Mouse (Mus musculus) kidney, postnatal 14 days (tissue): ENCODE measurements around the gene Flnb.
A peak's percentile ranks its signal among the peaks of the same experiment; 100 is the strongest.

ENCODE experiments used
- DNase-seq: peaks from one replicate; pipeline ENCODE4 v3.0.0; 2022; ENCODE audit warnings: mixed read lengths

Flnb gene

DNA sequence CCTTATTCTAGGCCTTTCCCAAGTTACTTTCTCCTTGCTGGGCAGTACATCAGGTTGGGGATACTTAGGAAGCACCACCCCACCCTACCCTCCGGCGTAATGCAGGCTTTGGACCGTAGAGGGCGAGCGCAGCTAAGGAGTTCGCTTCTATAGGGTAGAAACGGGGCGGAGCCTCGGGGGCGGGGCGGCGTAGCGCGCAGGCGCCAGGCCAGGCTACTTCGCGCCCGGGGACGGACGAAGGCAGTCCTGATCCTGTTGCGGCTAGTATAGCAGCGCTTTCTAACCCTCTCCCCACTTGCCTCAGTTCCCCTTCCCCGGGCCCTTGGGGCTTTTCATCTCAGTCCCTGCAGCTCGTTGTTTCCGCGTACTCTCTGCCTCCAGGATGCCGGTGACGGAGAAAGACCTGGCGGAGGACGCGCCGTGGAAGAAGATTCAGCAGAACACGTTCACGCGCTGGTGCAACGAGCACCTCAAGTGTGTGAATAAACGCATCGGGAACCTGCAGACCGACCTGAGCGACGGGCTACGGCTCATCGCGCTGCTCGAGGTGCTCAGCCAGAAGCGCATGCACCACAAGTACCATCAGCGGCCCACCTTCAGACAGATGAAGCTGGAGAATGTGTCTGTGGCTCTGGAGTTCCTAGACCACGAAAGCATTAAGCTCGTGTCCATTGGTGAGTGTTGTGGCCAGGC, at the start of gene Flnb:
TSS of gene Flnb (plus strand) at position 188 of the 693 bp plus-strand sequence.
- DNase-seq = peak; percentile 97

DNA sequence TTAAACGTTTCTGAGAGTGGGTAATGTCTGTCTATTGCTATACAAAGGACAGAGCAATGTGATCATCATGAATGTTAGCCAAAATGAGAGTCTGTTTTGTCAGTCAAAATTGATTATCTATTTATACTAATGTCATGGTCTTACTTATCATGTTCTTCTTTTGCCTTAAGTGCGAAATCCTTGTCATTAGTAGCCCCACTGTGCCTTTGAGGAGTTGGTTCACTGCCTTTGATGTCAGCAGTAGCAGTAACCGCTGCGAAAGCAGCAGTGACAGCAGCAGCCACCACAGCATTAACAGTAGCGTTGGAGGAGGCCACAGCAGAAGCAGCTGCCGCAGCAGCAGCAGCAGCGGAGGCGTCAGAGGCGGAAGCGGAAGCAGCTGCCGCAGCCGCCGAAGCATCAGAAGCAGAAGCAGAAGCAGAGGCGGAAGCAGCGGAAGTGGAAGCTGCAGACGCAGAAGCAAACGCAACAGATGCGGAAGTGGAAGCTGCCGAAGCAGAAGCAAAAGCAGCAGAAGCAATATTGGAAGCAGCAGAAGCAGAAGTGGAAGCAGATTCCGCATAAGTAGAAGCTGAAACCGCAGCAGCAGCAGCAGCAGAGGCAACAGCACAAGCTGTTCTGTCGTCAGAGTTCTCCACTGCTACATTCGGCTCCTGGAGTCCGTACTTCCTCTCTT, 43.9 kb upstream of the Flnb start:
- peak; percentile 59 for DNase-seq

DNA sequence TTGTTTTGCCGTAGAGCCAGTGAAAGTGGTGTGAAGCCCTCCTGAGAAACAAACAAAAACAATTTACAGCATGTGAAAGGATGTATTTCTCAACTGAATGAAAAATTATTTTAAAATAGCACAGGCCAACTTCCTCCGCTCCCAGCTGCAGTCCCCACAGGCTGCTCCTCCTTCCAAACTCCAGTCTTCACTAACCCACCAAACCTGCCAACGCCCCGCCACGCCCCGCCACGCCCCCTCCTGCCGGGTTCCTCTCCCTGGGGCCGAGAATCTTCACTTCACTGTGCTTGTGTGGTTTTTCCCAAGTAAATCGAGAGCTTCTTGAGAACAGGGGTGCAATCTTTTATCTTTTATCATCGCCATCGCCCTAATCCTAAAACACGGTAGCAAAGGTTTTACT, 31.7 kb upstream of the Flnb start:
- no peak for DNase-seq

DNA sequence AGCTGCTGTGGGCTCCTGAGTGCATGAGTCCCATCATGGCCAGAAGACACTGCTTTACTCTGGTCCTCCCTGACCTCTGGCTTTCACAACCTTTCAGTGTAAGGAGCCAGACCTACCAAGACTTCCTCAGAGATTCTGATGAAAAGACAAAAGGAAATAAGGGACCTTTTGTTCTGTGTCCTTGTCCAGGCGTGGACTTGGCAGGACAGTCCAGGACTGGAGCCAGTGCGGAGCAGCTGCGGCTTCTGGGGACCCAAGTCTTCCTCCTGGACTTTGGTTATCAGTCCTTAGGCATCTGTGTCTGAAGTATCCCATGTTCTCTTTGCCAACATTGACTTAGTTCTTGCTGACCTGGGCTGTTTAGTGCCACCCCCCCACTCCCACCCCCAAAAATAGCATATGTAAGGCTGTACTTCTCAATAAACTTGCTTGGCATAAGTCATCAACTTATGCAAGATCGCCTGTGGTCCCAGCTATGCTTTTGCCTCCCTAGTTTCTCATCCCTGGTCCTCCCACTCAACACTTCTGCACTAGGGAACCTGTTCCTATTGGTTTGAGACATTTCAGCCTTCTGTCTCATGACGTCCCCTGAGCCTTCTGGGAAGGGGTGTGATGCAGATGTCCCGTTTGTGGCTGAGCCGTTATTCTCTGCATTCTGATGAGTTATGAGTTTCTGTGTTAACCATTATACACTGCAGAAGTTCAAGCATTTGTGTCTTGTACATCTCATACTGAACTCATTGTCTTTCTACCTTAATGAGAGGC, 28.3 kb upstream of the Flnb start:
- DNase-seq = no peak

DNA sequence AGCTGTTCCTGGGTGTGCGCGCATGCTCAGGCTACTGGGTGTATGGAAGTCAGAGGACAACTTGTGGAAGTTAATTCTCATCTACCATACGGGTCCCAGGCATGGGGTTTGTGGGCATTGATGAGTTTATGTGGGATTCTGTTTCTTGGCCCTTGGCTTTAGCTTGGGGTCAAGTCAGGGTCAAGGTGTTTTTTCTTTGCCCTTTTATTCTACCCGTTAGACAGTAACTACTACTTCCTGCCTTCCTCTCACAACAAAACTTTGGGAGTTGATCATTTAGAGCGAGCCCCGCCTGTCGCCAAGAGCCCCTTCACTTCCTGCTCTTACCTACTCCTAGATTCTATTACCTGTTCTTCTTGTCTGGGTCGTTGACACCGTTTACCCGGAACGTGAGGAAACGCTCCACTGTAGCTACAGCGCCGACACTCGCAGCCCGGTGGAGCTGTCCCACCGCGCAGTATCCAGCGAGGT, 26.7 kb upstream of the Flnb start:
- DNase-seq = no peak

DNA sequence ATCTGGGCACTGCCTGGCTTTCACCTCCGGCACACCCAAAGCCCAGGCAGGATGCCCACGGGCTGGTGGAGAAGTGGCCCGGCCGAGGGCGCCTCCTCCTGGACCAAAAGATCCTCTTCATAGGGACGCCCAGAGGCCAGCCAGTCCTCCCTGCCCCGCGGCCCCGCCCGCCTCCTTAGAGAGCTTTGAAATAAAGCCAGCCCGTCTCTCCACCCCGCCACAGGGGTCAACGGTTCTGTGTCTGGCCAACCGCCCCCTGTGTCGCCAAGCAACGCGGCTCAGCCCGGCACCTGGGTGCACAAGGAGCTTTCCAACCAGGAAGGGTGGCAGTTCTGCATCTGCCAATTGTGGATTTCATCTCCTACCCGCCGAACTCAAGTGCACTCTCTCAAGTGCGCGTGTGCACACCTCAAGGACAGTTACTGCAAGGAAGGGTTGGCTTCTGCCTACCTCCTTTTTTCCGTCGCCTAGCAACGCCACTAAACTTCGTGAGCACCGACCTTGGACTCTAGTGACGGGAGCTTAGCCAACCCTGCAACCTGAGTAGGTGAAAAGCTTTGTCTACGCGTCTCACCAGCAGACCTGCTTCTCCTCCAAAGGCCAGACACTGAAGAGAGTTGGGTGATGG, 26.1 kb upstream of the Flnb start, which contains the start of gene Gm26661:
TSS of gene Gm26661 (plus strand) at position 56 of the 628 bp plus-strand sequence.
- DNase-seq = peak; percentile 78

DNA sequence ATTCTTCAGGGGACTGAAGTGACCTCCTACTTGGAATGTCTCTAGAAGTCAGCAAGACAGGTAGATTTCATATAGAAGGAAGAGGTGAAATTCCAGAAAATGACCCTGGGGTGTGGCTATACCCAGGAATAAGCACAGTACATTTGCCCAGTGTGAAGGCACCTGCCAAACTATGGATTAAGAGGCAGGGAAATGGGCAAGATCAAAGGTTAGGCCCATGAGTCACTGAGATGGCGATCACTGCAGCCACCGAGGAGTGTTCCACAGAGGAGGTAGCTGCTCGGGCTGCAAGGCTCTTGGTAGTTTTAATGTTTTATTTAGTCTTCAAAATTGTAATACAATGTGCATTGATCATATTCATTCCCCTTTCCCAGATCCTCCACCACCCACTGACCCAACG, 21.8 kb upstream of the Flnb start:
- DNase-seq = no peak

DNA sequence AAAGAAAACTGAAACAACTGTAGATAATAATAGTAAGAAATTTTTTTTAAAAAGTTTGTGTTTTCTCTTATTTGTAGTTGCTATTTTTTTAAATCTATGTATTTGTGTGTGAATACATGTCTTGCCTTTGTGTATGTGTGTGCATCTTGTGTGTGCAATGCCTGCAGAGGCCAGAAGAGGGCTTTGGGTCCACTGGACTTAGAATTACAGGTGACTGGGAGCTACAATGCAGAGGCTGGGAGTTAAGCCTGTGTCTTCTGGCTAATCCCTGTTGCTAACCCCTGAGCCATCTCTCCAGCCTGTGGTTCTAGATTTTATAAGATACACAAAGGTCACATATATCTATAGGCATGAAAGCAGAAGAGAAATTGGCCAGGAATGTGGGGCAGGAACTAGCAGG, 17.1 kb upstream of the Flnb start:
- DNase-seq = no peak

DNA sequence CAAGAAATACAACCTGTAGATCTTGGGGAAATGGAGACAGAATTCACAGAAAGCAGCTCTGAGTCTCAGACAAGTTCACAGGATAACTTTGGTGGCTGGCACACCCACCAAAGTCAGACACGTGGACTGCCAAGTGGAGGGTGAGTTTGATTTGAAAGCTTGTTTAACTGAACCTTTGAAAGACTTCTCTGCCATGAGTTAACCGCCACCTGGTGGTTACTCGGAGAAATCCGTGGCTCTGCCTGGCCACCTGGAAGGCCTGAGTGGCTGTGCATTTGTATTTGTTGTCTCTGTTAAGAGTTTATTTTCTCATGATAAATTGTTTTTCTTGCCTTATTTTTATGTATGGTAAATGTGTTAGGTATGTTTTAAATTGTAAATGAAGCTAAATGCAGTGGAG, 15.9 kb upstream of the Flnb start:
- peak; percentile 57 for DNase-seq

DNA sequence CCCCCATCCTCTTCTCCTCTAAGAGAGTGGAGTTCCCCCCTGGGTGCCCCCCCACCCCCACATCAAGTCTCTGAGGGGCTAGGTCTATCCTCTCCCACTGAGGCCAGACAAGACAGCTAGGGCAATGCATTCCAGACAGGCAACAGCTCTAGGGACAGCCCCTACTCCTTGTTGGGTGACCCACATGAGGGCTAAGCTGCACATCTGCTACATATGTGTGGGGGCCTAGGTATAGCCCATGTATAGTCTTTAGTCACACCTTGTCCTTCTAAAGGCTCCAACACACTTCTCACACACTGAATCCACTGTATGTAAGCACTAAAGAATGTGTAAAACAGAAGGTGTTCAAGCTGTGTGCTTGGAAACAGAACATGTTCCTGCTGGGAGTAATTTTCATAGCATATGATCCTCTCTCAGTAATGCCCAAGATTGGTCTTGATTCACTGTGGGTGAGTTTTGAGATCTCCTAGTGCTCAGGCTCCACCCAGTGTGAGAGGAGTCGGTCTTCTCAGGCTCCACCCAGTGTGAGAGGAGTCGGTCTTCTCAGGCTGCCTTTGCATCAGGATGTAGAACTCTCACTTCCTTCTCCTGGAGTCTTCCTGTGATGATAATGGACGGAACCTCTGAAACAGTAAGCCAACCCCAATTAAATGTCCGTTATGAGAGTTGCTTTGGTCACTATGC, 13.7 kb upstream of the Flnb start:
- no peak for DNase-seq

DNA sequence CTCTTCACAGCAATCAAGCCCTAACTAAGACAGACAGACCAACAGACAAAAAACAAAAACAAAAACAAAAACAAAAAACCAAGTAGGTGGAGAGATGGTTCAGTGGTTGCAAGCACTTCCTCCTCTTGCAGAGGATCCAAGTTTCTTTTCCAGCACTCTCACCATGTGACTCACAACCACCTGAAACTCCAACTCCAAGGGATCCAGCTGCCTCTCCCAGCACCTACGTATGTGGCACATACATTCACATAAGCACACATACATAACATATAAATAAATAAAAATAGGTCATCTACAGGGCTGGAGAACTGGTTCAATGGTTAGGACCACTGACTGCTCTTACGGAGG, 13.2 kb upstream of the Flnb start:
- no peak for DNase-seq

DNA sequence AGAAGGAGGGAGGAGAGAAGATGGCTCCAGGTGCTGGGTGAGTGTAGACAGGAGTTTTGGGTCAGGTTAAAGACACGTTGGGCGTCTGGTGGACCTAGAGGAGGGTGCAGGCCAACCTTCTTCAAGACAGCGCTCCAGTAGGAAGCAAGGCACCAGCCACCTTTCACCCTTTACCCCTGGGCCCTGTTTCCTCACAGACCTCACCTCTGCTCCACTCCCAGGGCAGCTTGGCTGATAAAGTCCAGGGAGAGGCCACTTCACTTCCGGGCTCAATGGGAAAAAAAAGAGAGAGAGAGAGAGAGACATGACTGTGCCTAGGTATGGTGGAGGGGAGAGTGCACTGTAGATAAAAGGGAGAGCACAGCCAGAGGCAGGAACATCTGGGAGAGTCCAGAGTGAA, 10.0 kb upstream of the Flnb start:
- DNase-seq = no peak

DNA sequence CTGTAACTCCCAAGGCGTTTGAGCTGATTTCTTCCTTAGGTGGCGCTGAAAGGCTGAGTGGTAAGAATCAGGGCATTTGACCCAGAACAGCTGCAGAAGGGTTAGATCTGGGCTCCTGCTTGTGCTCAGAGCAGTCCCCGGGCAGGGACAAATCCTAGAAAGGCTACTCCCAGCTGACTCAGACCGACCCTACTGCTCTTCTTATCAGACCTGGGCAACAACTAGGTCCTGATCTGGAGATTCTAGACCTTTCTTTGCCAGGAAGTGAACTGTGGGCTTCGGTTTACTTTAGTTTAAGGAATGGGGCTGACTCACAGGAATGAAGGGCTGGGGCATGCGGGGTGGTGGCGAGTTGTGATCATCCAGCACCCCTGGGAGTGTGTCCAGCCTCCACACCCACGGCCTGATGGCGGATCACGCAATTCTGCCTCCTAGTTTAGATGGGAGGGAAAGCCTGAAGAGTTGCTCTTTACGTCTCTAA, 9.2 kb upstream of the Flnb start:
- no peak for DNase-seq

DNA sequence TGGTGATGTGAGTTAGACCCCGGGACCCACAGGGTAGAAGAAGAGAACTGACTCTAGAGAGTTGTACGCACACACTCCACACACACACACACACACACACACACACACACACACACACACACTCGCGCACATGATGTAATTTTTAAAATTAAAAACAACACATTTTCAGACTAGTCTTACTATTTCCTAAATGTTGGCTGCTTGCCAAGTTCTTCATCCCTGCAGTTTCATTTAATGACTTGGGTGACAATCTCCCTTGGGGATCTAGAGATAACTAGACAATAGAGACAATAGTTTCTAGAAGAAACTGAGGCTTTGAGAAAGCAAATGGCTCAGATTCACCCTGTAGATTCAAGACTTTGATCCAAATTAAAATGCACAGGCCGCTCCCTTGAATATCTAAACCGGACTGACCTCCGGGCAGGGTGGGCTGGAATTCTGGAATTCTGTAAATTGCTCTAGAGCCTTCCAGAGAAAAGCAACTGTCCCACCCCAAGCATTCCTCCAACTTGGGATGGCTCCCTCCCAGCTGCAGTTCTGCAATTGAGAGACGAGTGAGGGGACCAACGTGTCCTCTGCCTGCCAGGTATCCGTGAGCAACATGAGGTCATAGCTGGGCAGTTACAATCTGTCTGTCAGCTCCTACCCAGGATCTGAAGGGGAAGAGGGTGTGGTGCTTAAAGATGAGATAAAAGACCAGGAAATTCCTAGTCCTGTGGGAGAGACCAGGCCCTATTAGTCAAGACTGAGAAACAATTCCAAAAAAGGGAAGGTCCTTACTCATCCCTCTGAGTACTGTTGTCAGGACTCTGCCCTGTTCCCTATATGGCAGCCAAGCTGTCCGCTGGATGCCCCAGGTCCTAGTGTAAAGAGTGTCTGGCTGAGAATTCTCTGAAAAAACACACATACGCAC, 8.5 kb upstream of the Flnb start:
- DNase-seq = no peak

DNA sequence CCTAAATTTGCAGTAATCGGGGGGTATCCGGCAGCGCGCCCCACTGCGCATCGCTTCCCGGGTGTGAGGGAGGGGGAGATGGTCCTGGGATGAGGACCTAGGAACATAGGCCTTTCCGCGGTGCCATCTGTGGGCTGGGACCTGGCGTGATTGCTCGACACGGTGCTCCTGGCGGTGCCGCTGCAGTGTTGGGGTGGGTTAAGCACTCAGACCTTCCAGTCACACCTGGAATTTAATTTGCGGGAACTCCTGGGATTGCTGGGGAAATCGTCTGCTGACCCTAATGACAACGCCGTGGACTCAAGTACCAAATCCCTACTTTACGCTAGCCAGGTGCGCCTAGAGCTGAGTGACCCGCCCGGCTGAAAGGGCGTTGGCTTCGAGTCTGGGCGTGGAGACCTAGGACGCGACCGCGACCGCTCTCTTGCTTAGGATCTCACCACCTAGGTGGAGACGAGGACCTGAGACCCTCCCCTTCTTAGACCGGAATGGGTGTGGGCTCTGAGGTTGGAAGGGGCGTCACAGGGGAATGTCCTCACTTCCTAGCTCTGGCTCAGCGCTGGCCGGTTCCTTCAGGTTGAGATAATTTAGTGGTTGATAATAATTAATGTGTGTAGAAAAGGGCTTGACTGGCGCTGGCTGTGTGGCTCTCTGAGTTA, 835 bp downstream of the Flnb start:
- peak; percentile 57 for DNase-seq

DNA sequence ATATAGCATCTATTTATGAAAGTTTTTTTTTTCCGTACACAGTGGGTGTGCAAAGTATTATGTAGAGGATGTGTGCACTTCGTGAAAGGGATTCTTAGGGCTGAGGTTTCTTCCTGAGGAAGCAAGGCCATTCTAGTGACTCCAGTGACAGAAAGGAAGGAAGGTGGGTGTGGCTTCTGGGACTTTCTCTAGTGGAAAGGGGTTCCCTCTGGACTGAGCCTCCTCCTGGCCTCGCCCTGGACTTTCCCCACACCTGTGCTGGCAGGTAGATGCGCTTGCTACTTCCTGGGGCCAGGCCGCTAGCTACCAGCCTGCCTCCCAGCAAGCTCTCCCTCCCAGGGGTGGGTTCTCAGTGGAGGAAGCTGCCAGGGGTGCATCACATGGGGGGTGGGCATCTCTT, 1.7 kb downstream of the Flnb start:
- peak; percentile 56 for DNase-seq

DNA sequence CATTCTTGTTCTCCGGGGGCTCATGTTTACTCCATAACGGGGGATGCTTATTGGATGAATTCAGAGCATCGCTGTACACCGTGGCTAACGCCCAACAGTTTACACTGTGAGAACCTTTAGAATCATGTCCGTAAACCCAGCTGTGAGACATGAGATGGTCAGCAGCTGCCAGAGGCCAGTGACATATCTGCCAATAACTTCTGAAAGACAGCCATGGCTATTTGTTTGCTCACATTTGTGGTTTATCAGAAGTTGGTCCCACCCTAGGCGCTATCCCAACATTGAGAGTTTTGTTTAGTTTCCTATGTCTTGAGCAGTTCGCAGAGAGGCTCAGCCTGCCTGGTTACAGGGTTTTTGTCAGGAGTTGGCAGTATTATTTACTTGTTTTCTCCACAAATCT, 3.6 kb downstream of the Flnb start:
- no peak for DNase-seq

DNA sequence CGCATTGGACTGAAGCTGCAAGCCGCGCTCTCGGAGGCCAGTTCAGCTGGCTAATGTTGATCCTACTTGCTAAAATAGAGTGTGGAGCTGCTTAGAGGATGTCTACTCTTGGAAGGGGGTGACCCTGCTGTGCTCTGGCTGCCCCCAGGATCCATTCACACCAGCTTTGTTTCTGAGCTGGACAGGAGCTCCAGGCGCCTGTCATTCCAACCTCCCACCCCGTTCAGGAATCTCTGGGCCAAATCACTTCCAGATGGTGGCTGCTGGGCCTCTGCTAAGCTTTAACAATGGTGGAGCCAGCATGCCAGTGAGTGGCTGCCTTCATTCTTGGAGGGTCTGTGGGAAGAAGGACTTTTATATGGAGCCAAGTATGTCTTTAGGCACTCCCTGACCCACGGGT, 4.9 kb downstream of the Flnb start:
- no peak for DNase-seq

DNA sequence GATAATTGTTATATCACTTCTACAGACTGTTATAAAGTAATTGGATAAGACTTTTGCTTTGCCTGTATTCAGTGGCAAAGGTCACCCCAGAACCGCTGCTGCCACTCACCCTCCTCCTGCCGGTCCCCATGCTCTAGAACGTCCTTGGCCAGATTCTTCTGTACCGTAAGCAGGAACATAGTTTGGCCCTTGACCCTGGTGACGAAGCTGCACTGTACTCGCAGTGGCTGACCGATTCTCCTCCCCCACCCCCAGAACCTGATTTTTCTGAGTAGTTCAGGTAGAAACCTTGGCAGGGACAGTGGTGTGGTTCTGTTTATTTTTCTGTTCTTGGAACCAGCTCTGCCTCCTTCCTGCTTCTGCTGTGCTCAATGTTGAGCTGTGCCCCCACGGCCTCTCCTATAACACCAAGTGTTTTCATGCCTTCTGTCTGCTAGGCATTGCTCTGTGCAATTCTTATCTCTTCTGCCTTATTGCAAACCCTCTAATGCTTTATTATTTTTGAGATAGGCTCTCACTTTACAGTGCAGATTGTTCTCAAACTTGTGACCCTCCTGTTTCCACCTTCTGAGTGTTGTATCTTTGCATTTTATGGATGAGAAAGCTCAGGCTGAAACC, 7.0 kb downstream of the Flnb start:
- peak; percentile 91 for DNase-seq

DNA sequence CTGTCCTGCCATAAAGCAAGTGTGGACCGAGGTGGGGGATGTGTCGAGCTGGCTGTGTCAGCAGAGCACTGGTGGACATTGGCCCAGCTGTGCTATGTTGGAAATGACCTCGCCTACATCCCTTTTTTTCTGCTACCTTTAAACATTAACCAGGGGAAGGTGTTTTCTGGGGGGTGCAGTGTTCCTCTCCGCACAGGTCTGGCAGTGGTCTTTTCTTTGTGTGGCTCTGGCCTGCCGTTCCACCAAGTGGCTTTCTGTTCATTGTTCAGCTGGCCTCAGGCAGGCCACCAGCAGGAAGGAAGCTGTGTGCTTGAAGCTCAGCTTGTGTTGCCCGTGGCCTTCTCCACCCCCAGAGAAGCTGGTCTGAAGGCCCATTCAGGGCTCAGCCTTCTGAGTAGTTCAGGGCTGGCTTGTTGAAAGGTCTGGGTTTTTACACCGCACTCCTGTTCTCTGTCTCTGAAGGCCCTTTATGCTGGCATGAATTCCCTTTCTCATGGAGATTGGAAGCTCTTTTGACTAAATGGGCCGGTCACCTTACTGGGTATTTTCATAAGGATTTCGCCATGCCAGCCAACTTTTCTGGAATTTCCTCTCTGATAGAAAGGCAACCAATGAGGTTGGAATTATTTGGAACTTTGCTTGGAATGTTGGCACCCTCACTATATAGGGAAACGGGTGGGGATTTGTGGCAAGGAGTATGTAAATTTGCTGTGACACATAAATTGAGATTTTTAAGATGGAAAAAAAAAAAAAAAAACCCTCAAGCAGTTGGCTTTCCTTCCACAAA, 8.6 kb downstream of the Flnb start:
- peak; percentile 85 for DNase-seq
